Mouse (Mus musculus) mouse embryonic stem cell (cell line): ENCODE data around the gene Ttc4.

Experiments
- in situ Hi-C, 2 experiments: fragments of 300-500 bp; cut with MboI; formaldehyde crosslinking; loops; 1 replicate in 1 of 2; 3 replicates in 1 of 2; pipeline ENCODE4 v1.14.3; 2019 to 2020; ENCODE audit warnings: low sequenced_read_pairs in 2 of 2, low pct_unique_long_range_greater_than_20kb in 1 of 2, mixed read lengths in 1 of 2; ENCODE audit not compliant: unreplicated experiment in 1 of 2

Gene Ttc4

DNA sequence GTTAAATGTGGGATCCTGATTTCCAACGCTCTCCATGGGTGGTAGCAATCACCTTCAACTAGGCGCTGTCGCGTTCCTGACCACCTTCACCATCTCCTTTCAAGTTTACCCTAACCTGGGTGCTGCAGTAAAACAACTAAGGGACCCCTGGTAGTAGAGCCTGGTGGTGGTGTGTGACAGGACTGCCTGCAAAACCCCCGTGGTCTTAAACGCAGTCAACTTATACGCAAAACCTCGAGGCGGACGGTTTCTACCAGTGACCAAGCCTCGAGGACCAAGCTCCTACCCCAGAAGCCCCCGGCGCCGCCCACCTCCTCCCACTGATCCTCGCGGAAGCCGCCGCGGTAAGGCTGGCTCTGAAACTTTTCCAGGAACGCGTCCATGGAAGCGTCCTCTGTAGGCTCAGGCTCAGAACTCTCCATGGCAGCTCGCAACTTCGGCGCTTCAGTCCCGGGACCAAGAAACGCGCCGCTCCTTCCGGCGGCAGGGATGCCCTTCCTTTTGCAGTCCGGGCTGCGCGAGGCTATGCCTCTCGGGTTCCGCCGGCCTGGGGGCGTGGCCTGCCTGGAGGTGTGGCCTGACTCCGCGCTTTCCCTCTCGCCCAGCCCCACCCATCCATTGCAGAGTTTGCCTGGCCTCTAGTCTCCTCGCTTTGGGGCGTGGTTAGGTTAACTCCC is at the start of gene Ttc4:
Gene Ttc4 (minus strand): TSS at position 503 of the 677 bp plus-strand sequence.
- in situ Hi-C loops: no loop called here

DNA sequence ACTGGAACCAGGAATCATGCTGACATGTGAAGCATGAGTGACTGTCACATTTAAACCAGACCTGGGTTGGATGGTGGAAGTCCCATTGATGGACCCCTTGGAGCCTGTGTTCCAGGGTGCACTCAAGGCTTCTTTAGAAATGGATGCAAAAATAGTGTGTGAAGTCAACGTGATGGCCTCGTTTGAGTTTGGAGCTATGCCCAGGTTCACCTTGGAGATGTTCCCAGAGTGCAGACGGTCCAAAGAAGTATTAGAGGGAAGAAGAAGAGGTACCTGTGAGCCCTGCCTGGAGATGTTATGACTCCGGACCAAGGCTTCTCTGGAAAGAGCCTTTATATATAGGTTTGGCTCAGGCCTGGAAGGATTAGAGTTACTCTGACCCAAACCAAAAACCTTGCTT is 41.9 kb upstream of the Ttc4 start:
- in situ Hi-C loops: no loop called here

DNA sequence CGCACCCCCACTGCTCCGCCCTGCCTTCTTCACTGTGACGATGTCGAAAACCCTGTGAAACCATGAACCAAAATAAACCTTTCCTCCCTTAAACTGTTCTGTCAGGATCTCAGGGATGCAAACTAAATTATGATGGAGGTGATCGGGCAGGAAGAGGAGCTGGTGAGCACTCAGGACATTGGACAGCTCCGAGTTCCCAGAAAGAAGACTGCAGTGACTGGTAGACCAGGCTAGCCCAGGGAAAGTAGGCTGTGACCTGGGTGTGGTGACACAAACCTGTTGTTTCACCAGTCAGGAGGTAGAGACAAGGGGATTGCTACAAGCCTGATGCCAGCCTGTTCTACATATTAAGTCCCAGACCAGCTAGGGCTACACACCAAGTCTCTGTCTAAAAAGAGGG is 34.9 kb upstream of the Ttc4 start:
- in situ Hi-C loops: no loop called here

DNA sequence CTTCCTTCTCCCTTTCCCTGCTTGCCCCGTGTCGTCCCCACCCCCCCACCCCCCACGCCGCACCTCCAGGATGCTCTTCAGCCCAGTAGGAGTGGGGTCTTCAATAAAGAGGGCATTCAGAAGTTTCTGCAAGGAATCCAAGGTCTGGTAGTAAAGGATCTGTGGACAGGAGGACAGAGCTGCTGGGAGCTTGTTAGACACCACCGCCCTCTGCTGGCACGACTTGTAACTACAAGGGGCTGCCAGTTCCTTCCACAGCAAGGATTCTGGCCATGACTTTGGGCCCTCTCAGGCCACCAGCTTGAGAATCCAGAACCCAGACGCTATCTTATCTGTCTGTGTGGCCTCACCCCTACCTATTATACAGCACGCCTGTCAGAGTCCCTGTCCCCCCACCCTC is 29.7 kb upstream of the Ttc4 start:
- in situ Hi-C loops: loop anchor here in 1 of 2 experiments (5.0 kb wide), 1 partner anchor 76 kb away; no protein-coding TSS in a partner anchor

DNA sequence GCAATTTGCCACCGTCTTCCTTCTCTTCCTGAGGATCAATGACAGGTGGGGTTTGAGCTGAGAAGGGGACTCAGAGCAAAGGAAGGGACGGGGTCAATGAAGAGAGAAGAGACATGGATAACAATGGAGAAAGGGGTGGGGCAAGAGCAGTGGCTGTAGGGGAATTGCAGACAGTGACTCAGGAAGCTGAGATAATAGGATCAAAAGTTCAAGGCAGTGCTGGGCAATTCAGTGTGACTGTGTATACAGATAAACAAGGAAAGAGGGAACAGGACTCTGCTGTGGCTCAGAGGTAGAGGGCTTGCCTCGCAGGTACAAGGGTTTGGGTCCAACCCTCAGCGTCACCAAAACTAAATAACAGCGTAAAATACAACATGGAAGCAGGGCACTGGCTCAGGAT is 29.2 kb upstream of the Ttc4 start:
- in situ Hi-C loops: loop anchor here in 1 of 2 experiments (5.0 kb wide), 1 partner anchor 76 kb away; no protein-coding TSS in a partner anchor

DNA sequence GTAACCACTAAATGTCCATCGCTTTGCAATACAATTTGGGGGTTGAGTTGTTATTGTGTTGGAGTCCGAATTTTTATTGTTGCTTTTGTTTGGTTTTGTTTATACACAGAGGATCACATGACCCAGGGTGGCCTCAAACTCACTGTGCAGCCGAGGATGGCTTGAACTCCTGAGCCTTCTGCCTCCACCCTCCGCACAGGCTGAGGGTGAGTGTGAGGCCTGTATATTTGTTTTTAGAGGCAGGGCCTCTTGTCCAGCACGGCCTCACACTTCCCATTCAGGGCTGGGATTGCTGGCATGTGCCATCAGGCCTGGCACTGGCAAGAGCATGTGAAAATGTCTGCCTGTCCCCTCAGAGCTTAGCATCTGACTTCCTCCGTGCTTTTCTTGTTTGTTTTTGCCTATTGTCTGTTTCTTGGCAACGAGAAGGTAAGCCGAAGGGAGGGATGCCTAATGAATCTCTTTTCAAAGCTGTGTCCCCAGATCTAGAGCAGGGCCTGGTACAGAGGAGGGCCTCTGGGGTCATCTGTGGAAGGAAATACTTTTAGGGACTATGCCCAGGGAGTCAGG is 26.4 kb upstream of the Ttc4 start:
- in situ Hi-C loops: loop anchor here in 1 of 2 experiments (5.0 kb wide), 1 partner anchor 73 kb away; no protein-coding TSS in a partner anchor

DNA sequence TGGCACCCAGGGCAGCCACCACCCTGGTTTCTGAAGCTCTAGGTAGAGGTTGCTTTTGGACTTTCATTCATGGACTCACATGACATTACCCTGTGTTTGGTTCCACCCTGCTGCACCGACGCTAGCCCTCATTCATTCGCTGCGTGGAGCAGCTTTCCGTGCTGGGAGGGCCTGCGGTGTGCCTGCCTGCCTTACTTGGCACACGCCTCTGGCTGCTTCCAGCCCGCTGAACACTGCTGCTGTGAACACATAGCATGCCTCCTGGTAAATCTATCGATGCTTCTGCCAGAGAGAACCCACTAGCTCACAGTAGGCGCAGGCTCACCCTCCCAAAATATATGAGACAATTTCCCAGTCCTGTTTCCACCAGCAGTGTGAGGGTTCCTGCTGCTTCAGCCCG is 25.7 kb upstream of the Ttc4 start:
- in situ Hi-C loops: no loop called here

DNA sequence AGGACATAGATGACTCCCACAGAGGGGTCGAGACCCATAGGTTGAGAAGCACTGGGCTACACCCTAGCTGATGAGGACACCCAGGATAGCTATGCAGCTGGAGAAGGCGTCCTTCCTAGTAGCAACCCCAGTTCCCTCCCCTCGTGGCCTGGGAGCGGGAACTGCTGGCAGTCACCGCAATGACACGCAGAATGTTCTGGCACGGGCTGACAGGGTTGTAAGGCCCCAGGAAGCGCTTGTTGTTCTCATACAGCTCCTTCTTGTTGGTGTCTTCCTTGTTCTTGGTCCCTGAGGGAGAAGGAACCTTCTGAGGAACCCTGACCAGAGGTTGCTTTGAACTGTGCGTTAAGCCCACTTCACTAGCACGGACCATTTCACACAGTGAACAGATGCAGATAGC is 25.2 kb upstream of the Ttc4 start:
- in situ Hi-C loops: no loop called here

DNA sequence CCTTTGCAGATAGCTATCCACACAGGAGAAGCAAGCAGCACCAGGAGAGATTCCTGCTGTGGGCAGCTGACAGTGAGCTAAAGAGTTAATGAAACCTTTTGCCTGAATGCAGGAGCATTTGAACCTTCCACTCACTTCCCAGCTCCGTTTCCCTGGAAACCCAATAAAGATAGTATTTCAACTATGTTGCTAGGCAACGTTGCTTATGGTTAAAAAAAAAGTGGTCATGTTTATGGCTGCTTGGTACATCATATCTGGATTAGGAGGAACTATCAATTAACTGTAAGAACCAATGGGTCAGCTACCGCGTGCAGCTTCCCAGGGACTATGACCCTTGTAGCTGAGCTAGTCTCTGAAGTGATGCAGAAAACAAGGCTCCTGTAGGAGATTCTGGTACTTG is 22.1 kb upstream of the Ttc4 start:
- in situ Hi-C loops: no loop called here

DNA sequence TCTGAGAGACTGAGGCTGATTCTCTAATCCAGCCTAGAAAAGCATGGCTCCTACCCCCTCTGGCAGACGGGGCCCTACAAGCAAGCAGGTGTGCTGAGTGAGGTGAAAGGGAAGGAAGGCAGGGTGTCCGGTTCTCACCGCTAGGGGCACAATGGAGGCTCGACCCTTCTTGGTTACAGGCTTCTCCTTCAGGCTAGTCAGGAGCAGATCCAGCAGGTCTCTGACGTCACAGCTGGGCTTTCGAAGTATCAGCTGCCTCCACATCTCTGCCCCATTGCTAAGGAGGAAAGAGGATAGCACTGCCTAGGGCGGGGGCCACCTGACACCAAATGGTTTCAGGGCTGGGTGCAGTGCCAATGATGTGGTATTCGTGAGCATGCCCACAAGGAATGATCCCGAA is 21.2 kb upstream of the Ttc4 start:
- in situ Hi-C loops: no loop called here

DNA sequence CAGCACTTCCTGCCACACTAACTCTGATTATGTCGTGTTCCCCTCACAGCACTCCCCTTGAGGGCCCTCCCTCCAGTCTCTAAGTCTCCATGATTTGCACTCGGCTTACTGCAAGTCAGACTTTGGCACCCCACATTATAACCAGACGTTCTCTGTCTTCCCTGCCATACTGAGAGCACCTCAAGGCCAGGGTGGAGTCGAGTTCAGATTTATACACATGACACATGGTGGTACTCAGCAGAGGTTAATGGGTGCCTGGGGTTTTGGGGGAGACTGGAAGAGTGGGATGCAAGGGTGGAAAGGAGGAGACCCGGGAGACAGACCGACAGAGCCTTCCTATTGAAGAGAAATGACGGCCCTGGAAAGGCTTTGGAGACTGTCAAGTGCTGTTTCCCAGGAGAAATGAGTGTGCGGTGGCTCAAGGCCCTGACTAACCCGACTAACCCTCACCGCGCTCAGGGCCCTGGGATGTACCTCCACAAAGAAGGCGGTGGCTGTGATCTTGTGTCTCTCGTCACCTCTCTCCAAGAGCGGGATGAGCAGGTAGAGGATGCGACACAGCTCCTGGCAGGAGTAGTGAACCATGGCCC is 15.2 kb upstream of the Ttc4 start:
- in situ Hi-C loops: no loop called here

DNA sequence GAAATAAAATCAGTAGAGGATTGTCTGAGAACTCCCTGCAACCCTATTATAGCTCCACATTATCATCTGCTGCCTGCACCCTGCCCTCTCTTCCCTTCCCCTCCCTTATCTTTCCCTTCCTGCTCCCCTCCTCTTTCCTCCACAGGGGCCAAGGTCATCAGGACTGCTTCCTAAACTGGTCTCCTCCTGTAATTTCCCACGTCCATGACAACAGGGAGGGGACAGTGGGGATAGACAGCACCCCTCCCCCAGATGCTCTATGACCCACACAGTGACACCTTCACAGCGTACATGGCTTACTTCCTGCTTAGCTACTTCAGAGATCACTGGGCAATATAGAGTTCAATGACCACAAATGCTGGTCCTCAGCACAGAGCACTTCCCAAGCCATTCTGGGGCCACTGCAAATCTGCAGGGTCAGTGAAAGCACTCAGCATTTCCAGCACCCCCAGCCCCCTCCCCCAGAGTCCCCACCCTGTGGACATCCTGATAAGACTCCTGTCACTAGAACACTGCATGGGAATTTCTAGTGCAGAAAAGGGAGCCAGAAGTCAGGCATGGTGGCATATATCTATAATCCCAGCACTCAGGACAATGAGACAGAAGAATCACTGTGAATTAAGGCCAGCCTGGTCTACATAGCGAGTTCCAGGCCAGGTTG is 10.0 kb upstream of the Ttc4 start:
- in situ Hi-C loops: no loop called here

DNA sequence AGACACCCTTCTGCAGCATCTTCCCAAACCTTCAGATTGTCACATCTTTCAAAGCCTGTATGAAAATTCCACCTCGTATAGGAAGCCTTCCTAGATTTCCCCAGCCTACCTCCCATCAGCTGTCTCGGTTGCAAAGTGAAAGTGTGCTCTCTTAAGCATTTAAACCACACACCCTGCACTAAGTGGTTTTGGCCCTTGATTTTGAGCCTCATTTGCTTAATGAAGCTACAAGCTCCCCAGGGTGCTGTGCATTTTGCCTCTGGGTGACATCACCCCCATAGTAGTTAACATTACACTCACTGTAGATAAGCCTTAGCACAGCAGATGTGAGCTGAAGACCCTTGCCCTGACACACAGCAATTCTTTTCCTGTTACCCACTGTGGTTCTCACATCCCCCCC is 2.2 kb upstream of the Ttc4 start:
- in situ Hi-C loops: no loop called here

DNA sequence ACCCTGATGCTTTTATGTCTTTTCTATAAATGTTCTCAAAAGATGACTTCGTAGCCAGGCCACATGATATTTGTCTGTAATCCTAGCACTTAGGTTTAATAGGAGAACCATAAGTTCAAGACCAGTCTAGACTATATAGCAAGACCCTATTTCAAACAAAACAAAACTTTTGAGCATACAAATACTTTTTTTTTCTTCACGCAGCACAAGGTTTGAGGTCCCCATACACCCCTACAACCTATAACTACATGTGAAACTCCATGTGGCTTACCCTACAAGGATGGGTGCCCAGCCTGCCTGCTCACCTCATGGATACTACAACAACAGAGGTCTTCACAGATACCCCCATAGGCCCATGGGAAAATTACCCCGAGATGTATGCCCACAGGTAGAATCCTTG is 408 bp upstream of the Ttc4 start:
- in situ Hi-C loops: no loop called here

DNA sequence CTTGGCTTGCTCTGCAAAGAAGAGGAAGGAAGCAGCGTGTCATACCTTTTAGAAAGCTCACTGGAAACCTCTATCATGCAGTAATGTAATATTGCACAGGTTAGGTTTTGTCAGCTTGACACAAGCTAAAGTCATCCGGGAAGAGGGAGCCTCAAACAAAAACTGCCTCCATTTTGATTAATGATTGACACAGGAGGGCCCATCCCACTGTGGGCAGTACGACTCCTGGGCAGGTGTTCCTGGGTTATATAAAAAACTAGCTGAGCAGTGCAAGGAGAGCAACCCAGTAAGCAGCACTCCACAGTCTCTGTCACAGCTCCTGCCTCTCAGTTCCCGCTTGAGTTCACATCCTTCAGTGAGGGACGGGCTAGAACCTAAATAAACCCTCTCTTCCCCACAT is 2.0 kb downstream of the Ttc4 start:
- in situ Hi-C loops: no loop called here

DNA sequence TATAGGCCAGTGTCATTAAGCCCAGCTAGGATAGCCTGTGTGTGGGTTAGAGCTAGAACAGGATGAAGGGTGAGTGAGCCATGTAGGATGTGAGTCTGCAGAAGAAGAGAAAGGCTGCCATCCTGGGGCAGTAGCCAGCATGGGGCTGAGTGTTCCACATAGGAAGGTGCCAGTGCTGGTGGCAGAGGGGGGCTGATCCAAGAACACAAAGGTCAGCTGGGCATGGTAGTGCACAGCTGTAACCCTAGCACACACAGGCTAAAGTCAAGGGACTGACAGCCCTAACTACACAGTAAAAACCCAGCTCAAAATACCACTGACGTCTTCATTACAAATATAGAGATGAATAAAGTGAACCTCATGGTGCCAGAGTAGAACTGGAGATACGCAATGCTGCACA is 12.2 kb downstream of the Ttc4 start:
- in situ Hi-C loops: no loop called here

DNA sequence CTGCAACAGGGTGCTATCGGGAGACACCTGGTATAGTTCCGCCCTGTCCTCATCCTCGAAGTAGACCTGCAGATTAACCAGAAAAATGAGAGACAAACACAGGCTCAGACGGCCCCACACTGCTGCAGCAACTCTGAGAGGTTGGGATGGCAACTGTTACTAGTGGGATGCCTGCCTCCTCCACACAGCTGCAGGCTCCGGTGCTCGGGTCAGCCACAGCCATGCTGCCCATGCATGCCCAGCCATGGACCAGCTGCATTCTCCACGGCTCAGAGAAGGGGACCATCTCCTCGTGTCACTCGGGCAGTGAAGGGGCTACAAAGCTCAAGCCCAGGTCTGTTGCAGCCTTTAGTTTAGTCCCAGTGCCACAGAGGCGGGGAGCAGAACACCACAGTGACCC is 13.1 kb downstream of the Ttc4 start:
- in situ Hi-C loops: no loop called here

DNA sequence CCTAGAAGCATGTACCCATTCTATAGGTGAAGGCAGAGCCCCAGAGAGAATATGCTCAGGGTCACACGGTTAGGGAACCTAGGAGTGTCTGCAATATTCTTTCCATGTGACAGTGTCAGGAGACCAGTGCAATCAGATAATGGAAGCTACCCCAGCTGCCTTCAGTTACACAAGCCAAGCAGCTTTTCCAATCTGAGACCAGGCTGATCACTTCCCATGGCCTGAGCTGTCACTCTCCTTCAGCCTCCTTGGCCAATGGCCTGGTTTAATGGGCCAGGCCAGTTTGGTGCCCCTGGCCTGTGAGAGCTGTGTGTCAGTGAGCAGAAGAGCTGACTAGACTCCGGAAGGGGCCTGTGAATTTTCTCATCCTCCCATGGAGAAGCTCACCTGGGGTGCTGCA is 13.5 kb downstream of the Ttc4 start:
- in situ Hi-C loops: no loop called here

DNA sequence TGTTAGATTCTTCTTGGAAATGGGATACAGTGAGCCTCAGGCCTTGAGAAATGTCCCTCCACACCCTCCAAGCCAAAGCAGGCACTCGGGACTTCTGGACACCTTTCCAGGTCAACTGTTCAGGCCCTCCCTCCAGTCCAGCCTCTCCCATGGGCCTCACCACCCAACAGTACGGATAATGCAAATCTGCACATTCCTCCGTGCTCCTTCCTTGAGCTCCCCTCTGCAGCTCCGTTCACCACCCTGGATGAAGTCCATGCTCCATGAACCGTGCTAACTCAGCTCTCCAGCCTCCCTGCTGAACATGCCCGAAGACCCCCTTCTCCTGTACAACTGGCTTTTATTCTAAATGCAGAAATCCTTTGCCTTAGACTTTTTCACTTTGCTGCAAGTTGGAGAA is 14.0 kb downstream of the Ttc4 start:
- in situ Hi-C loops: no loop called here
